Mouse (Mus musculus): ENCODE measurements around the gene Mfsd11.
"Not testable (repeated sequence)": the region's sequence is repeated elsewhere in the genome, so short reads cannot be mapped to it uniquely, and the experiment has no call there.

Gene Mfsd11

GRCm38 (mm10) chr11:116847187-116848085 is 4.8 kb upstream of the Mfsd11 start:
- no peak for DNase-seq (ENCODE audit: low read depth, low spot score)

GRCm38 (mm10) chr11:116848086-116848876 is 4.0 kb upstream of the Mfsd11 start:
- no peak for DNase-seq (ENCODE audit: low read depth, low spot score)

DNA sequence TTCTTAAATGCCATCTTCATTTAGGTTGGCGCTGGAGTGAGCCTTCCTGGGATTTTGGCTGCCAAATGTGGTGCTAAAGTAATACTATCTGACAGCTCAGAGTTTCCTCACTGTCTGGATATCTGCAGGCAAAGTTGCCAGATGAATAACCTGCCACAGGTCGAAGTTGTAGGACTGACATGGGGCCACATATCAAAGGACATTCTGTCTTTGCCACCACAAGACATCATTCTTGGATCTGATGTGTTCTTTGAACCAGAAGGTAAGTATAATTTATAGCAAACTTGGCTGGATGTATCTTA is 3.4 kb upstream of the Mfsd11 start:
- not testable (repeated sequence) for DNase-seq (ENCODE audit: low read depth, low spot score)

DNA sequence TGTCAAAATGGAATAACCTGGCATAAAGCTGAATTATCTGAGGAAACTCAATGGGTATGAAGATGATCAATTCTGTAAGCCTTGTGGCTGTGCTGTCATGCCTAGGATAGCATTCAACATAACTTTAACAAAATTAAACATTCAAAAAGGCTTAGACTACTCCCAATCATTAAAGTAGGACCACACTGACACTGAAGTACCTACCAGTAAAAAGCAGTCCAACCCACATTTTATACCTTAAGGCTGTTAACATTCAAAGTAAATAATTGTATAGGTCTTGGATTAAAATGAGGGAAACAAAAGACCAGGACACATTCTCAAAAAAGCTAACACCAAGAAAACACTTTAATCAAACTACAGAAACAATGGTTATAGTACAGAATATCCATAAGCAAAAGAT is 2.7 kb upstream of the Mfsd11 start:
- no peak for DNase-seq (ENCODE audit: low read depth, low spot score)

DNA sequence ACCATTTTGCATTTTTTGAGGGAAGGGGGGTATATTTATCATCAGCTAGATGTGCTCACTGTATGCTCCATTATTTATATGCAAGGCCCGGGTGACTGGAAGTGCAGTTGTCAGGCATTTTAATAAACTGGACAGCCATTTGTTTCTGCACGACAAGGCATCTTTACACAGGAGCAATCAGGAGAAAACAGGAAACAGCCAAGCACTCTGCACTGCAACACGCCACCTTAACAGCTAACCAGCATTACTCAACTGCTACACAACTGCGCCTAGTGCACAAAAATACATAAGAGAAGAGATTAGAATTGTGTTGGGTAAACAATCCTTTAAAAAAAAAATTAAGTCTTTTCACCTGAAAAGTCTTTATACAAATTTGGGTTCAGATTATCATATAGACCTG is 2.2 kb upstream of the Mfsd11 start:
- no peak for DNase-seq (ENCODE audit: low read depth, low spot score)

GRCm38 (mm10) chr11:116850833-116851477 is 1.3 kb upstream of the Mfsd11 start:
- no peak for DNase-seq (ENCODE audit: low read depth, low spot score)

DNA sequence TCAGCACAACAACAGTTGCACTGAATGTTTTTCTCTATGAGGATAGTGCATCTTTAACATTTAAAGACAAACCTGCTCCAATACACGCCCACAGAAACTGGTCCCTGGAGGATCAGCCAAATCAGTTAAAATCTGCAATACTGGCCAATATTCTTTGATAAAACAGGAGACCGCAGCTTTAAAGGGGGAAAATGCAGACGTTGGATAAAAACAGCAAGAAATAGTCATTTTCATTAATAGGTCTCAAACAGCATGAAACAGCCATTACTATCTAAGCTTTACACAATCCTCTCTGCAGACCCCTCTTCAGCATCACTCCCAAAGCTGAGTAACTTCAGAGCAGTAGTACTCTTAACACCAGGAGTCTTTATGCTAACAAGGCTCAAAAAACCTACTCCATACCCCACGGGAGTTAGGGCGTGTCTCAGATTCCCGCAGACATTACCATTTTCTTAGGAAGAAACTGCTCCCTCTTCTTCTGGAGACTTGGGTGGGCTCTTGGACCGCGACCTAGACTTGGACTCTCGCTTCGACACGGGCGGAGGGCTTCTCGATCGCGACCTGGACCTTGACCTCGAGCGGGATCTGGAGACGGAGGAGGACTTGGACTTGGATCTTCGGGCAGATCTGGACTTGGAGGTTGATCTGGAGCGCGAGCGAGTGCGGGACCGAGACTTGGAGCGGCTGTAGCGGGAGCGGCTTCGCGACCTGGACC is 507 bp upstream of the Mfsd11 start:
- DNase-seq (ENCODE audit: low read depth, low spot score) = peak; percentile 76

GRCm38 (mm10) chr11:116852891-116853511 is 761 bp downstream of the Mfsd11 start, which contains the start of gene Srsf2:
Srsf2 (minus strand) TSS chr11:116853094.
- peak; percentile 91 for DNase-seq (ENCODE audit: low read depth, low spot score)

- DNase-seq (ENCODE audit: low read depth, low spot score) = peak; percentile 95
Observed at GRCm38 (mm10) chr11:116853512-116853928, 1.3 kb downstream of the Mfsd11 start.

DNA sequence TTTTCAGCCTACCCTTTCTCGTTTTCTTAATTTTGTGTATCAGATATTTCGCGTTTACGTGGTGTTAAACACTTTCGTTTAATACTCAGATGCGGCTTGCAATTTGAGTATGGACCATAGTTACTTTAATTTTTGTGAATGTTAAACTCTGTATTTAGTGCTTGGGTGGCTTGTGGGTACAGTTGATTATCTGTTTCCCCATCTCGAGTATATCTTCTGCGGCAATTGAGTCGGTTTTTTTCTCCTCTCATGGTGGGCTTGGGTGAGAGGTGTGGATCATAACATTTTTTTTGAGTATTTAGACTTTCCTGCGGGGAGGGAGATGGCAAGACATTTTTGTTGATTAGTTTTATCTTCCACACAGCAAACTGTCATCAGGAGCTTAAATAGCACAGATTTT is 2.0 kb downstream of the Mfsd11 start:
- no peak for DNase-seq (ENCODE audit: low read depth, low spot score)

DNA sequence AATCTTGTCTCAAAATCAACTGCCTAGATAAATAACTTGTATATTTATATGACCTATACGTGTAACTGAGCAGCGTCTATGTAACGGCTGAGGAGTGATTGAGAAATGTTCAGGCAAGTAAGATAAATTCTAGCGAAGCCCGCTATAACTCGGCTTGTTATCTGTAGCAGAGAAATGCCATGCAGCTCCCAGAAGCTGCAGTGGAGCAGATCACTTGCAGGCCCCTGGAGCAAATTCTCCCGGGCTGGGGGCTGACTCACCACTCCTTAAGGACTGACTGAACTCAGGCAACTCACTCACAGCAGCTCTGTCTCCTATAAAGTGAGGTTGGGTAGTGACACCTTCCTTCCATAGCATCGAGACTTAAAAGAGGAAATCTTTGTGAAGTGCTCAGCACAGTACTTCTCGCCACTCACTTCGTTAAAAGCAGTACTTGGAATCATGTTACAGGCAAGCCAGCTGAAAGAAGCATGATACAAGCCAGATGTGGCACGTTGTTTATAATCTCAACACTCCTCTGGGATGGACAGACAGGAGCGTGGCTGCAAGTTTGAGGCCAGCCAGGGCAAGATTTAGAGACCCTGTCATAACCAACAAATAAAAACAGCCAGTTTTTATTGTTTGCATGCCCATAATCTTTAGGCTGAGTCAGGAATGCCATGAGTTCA is 5.1 kb downstream of the Mfsd11 start:
- no peak for DNase-seq (ENCODE audit: low read depth, low spot score)

- no peak for DNase-seq (ENCODE audit: low read depth, low spot score)
Observed at GRCm38 (mm10) chr11:116864444-116864843, 12.2 kb downstream of the Mfsd11 start.

DNA sequence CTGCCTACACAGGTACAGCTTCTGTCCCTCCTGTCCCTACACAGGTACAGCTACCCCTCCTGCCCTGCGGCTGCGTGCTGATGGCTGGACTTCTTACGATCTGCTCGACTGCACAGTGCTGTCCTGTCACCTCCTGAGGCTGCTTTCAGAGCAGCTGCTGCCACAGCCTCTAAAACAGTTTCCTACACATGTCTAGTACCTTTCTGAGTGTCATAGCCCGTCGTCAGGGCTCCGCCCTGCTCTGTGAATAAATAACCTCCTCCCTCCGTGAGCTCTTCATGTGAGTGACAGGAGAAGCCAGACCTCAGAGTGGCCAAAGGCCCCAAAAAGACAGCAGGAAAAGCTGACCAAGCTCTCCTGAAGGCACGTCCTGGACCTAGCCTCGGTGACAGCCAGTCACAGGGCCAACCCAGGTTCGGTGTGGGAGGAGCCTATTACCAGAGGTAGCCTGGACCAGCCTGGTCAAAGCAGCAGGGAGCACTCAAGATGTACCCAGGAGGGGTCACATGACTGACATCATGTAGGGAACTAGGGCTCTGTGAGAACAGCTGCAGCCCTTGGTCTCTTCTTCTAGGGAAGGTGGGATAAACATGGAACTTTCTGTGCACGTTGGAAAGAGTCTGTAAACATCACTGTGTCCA is 13.8 kb downstream of the Mfsd11 start:
- DNase-seq (ENCODE audit: low read depth, low spot score) = no peak

- no peak for DNase-seq (ENCODE audit: low read depth, low spot score)
Observed at GRCm38 (mm10) chr11:116868129-116868528, 15.9 kb downstream of the Mfsd11 start.

GRCm38 (mm10) chr11:116869223-116869622 is 17.0 kb downstream of the Mfsd11 start:
- DNase-seq (ENCODE audit: low read depth, low spot score) = no peak

GRCm38 (mm10) chr11:116869641-116870040 is 17.4 kb downstream of the Mfsd11 start:
- DNase-seq (ENCODE audit: low read depth, low spot score) = no peak

GRCm38 (mm10) chr11:116871538-116871937 is 19.3 kb downstream of the Mfsd11 start:
- no peak for DNase-seq (ENCODE audit: low read depth, low spot score)

DNA sequence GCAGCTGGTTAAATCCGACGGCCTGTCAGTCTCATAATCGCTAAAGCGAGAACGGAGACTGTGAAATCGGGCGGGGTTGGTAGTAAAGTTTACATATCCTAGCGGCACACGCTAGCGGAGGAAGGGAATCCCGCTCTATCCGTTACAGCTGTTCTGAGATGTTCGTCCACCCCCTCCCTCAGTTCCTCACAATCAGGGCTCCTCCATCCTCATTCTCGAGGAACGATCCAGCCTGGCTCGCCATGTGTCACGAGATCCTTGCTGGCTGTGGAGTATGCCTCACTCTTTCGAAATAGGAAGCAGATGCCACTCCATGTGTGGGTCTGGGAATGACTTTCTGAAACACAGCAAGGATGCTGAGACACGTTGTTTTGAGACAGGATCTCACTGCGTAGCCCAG is 21.7 kb downstream of the Mfsd11 start:
- DNase-seq (ENCODE audit: low read depth, low spot score) = no peak

- DNase-seq (ENCODE audit: low read depth, low spot score) = no peak
Observed at GRCm38 (mm10) chr11:116878454-116878853, 26.2 kb downstream of the Mfsd11 start.

GRCm38 (mm10) chr11:116880839-116881238 is 28.6 kb downstream of the Mfsd11 start:
- DNase-seq (ENCODE audit: low read depth, low spot score) = peak; percentile 71

Data from ES-CJ7 (cell line).